Mouse (Mus musculus) neural tube, embryonic 15.5 days (tissue): ENCODE data around the gene Zfp784. TPM values are rescaled to one million over a fixed set of nuclear protein-coding genes. Genes with fewer than 3 reads are reported as not detected.
"Not testable (repeated sequence)": the region's sequence is repeated elsewhere in the genome, so short reads cannot be mapped to it uniquely, and the experiment has no call there.

Experiments
- ATAC-seq: fragments of 200-750 bp; cut with Nextera tagmentation; 2 replicates; pipeline ENCODE4 v1.8.0; 2017; ENCODE audit warnings: mild to moderate bottlenecking, moderate TSS enrichment, moderate library complexity; ENCODE audit not compliant: low FRiP score
- H3K27ac ChIP-seq: fragments of 300-500 bp; sonication (generic); replicated peaks from 2 replicates; pipeline ENCODE4 v1.5.1; 2015; ENCODE audit warnings: mild to moderate bottlenecking, inconsistent platforms
- H3K27me3 ChIP-seq: fragments of 300-500 bp; sonication (generic); replicated peaks from 2 replicates; pipeline ENCODE4 v1.6.1; 2015; ENCODE audit warnings: inconsistent platforms
- H3K36me3 ChIP-seq: fragments of 300-500 bp; sonication (generic); 2 replicates; pipeline ENCODE4 v1.6.1; 2015; ENCODE audit warnings: inconsistent platforms
- H3K4me1 ChIP-seq: fragments of 300-500 bp; sonication (generic); 2 replicates; pipeline ENCODE4 v1.6.1; 2015; ENCODE audit warnings: inconsistent platforms
- H3K4me2 ChIP-seq: fragments of 300-500 bp; sonication (generic); 2 replicates; pipeline ENCODE4 v1.6.1; 2015; ENCODE audit warnings: inconsistent platforms, mild to moderate bottlenecking, moderate library complexity
- H3K4me3 ChIP-seq: fragments of 300-500 bp; sonication (generic); replicated peaks from 2 replicates; pipeline ENCODE4 v1.5.1; 2015; ENCODE audit warnings: mild to moderate bottlenecking, inconsistent platforms
- H3K9ac ChIP-seq: fragments of 300-500 bp; sonication (generic); replicated peaks from 2 replicates; pipeline ENCODE4 v1.6.1; 2015; ENCODE audit warnings: mild to moderate bottlenecking, inconsistent platforms
- H3K9me3 ChIP-seq: fragments of 300-500 bp; sonication (generic); replicated peaks from 2 replicates; pipeline ENCODE4 v1.6.1; 2016; ENCODE audit warnings: inconsistent platforms
- WGBS: fragments of 180-500 bp; shearing (Covaris S2); methylation state at CpG from one replicate; pipeline ENCODE4 v1.1.7; 2015; ENCODE audit warnings: mixed read lengths; 5-methylcytosine and 5-hydroxymethylcytosine counted together
- polyA plus RNA-seq: library from polyadenylated mRNA; unstranded; fragments of >200 nt; fragmentation: Nextera tagmentation; extraction: Ambion mirVana; gene quantifications from 2 replicates; pipeline ENCODE4 v1.2.1, GENCODE M21; 2015

Zfp784 gene
- polyA plus RNA-seq, 1 experiment from 2014 or later: 9.0 TPM

GRCm38 (mm10) chr7:5036136-5036535 is 2.1 kb downstream of the Zfp784 start:
- no peak for ATAC-seq
- 96% methylated on average over 9 of the region's 9 CpGs for WGBS
- peaks cover 22% of the 10 kb centered on the region for H3K4me1 ChIP-seq
- no peak overlapping the region for H3K4me3 ChIP-seq
- no peaks in the 10 kb centered on the region for H3K27me3 ChIP-seq
- H3K27ac ChIP-seq: no peak overlapping the region
- H3K36me3 ChIP-seq: peaks cover 45% of the 10 kb centered on the region
- no peak overlapping the region for H3K4me2 ChIP-seq
- no peak overlapping the region for H3K9ac ChIP-seq
- H3K9me3 ChIP-seq: peaks cover 5% of the 10 kb centered on the region

DNA sequence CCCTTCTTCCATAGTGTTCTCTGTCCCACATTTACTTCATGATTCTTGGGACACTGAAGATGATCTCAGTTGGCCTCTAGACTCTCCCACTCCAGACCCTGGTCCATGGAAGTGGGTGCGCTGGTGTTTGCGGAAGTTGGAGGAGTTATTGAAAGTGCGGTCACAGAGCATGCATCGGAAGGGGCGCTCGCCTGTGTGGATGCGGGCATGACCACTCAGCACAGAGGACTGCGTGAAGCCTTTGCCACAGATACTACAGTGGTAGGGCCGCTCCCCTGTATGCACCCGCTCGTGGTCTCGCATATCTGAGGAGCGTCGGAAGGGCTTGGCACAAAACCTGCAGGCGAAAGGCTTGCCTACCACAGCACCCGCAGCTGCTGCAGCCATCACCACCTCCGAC is 2.6 kb downstream of the Zfp784 start:
- Histone ChIP-seq H3K9me3 (peaks cover 10% of the 10 kb centered on the region), H3K4me1 (peaks cover 22% of the 10 kb centered on the region), H3K4me2 (no peak overlapping the region), H3K9ac (no peak overlapping the region), H3K36me3 (peaks cover 50% of the 10 kb centered on the region), H3K4me3 (no peak overlapping the region), H3K27me3 (no peaks in the 10 kb centered on the region), H3K27ac (no peak overlapping the region)
- 97% methylated on average over 17 of the region's 17 CpGs for WGBS
- ATAC-seq: no peak

DNA sequence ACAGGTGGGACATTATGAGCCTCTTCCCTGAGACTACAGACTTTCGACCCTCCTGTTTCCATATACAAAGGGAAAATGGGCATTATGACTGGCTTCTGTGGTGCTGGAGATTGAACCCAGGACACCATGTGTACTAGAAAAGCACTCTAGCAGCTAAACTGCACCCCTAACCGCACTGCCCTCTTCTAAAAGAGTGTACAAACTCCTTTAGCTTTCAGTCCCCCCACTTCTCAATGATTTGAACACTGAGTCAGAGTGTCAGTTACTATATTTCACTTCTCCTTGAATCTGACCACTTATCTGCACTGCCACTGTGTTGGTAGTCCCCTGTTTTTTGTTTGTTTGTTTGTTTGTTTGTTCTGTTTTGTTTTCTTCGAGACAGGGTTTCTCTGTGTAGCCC is 4.4 kb downstream of the Zfp784 start, which contains the start of gene 4632433K11Rik:
TSS of gene 4632433K11Rik (plus strand) at position 301 of the 400 bp plus-strand sequence.
- no peak for ATAC-seq
- no peak within 1 kb of the TSS for H3K4me3 ChIP-seq
- H3K9ac ChIP-seq: no peak within 1 kb of the TSS
- H3K4me2 ChIP-seq: no peak within 1 kb of the TSS
- WGBS: 91% methylated on average over 3 of the region's 3 CpGs
- H3K36me3 ChIP-seq: peaks cover 68% of the 10 kb centered on the region
- peaks cover 24% of the 10 kb centered on the region for H3K9me3 ChIP-seq
- H3K4me1 ChIP-seq: peaks cover 12% of the 10 kb centered on the region
- H3K27ac ChIP-seq: no peak within 1 kb of the TSS
- no peaks in the 10 kb centered on the region for H3K27me3 ChIP-seq

- Histone ChIP-seq H3K27me3 (no peaks in the 10 kb centered on the region), H3K4me2 (no peak overlapping the region), H3K9ac (no peak overlapping the region), H3K36me3 (peaks cover 81% of the 10 kb centered on the region), H3K4me1 (no peaks in the 10 kb centered on the region), H3K4me3 (no peak overlapping the region), H3K27ac (no peak overlapping the region), H3K9me3 (peaks cover 24% of the 10 kb centered on the region)
- ATAC-seq: no peak
- 81% methylated on average over 46 of the region's 46 CpGs for WGBS
Measured at GRCm38 (mm10) chr7:5031496-5031895, 6.8 kb downstream of the Zfp784 start.

- 83% methylated on average over 63 of the region's 63 CpGs for WGBS
- Histone ChIP-seq H3K4me3 (no peak overlapping the region; the same call in 1 of the 2 replicates), H3K27ac (no peak overlapping the region), H3K9ac (no peak overlapping the region), H3K27me3 (no peaks in the 10 kb centered on the region), H3K9me3 (peaks cover 24% of the 10 kb centered on the region), H3K36me3 (peaks cover 78% of the 10 kb centered on the region), H3K4me2 (no peak overlapping the region), H3K4me1 (no peaks in the 10 kb centered on the region)
- ATAC-seq: 0 out of 2 replicates have a peak, but pooled peaks have one; percentile 15
Measured at GRCm38 (mm10) chr7:5030554-5031275, 7.5 kb downstream of the Zfp784 start.

DNA sequence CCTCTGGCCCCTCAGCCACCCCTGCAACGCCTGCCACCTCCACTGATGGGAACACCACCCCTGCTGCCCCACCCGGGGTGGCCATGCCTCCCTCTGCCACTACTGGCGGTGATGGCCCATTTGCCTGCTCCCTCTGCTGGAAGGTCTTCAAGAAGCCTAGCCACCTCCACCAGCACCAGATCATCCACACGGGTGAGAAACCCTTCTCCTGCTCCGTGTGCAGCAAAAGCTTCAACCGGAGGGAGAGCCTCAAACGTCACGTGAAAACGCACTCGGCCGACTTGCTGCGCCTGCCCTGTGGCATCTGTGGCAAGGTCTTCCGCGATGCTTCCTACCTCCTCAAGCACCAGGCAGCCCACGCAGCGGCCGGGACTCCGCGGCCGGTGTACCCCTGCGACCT is 8.3 kb downstream of the Zfp784 start:
- Histone ChIP-seq H3K27ac (no peak overlapping the region), H3K4me1 (no peaks in the 10 kb centered on the region), H3K4me3 (no peak overlapping the region), H3K9ac (no peak overlapping the region), H3K27me3 (no peaks in the 10 kb centered on the region), H3K4me2 (no peak overlapping the region), H3K36me3 (peaks cover 77% of the 10 kb centered on the region), H3K9me3 (peaks cover 24% of the 10 kb centered on the region)
- no peak for ATAC-seq
- WGBS: 90% methylated on average over 21 of the region's 21 CpGs

DNA sequence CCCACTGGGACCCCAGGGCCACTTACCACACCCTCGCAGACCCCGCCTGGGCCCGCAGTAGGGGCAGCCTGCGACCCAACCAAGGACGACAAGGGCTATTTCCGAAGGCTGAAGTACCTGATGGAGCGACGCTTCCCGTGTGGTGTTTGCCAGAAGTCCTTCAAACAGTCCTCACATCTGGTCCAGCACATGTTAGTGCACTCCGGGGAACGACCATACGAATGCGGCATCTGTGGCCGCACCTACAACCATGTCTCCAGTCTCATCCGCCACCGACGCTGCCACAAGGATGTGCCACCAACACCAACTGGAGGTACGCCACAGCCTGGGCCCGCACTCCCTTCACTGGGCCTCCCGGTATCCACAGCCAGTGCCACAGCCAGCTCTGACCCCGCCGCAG is 8.7 kb downstream of the Zfp784 start:
- ATAC-seq: no peak; the same call in 1 of the 2 replicates
- no peak overlapping the region for H3K27ac ChIP-seq
- H3K4me3 ChIP-seq: no peak overlapping the region
- H3K9me3 ChIP-seq: peaks cover 24% of the 10 kb centered on the region
- WGBS: 94% methylated on average over 22 of the region's 22 CpGs
- peaks cover 75% of the 10 kb centered on the region for H3K36me3 ChIP-seq
- H3K27me3 ChIP-seq: no peaks in the 10 kb centered on the region
- no peak overlapping the region for H3K4me2 ChIP-seq
- H3K4me1 ChIP-seq: no peaks in the 10 kb centered on the region
- no peak overlapping the region for H3K9ac ChIP-seq

DNA sequence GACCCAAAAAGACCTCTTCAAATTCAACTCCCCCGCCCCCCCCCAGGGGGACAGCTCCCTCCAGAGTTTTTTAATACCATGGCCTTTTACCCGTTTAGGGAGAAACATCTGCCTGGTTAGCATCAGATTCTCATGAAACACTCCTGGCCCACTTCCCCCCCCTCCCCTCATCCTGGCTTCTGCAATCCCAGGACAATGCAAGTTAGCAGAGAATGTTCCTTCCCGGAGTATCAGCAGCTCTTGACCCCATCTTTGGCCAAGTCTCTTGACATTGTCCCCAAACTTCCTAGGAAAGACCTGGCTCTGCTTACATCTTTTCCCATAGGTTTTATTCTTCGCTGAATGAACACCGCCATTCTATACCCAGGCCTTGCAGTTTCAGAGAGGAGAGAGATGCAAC is 17.0 kb downstream of the Zfp784 start:
- ATAC-seq: no peak
- H3K36me3 ChIP-seq: peaks cover 25% of the 10 kb centered on the region
- 46% methylated on average over 5 of the region's 5 CpGs for WGBS
- peak overlapping the region; percentile 94 for H3K27ac ChIP-seq
- peak overlapping the region; percentile 97 for H3K9ac ChIP-seq
- H3K27me3 ChIP-seq: no peaks in the 10 kb centered on the region
- peak overlapping the region; percentile 82 for H3K4me2 ChIP-seq
- H3K9me3 ChIP-seq: no peaks in the 10 kb centered on the region
- H3K4me3 ChIP-seq: peak overlapping the region; percentile 84
- peaks cover 34% of the 10 kb centered on the region for H3K4me1 ChIP-seq

- peak; percentile 40 for ATAC-seq
- Histone ChIP-seq H3K9me3 (no peaks in the 10 kb centered on the region), H3K27ac (peak overlapping the region; percentile 94), H3K27me3 (no peaks in the 10 kb centered on the region), H3K4me2 (peak overlapping the region; percentile 82), H3K9ac (peak overlapping the region; percentile 97), H3K36me3 (peaks cover 23% of the 10 kb centered on the region), H3K4me1 (peaks cover 39% of the 10 kb centered on the region), H3K4me3 (peak overlapping the region; percentile 84)
- WGBS: under 1% methylated on average over 14 of the region's 15 CpGs
Measured at GRCm38 (mm10) chr7:5020685-5021084, 17.6 kb downstream of the Zfp784 start.

DNA sequence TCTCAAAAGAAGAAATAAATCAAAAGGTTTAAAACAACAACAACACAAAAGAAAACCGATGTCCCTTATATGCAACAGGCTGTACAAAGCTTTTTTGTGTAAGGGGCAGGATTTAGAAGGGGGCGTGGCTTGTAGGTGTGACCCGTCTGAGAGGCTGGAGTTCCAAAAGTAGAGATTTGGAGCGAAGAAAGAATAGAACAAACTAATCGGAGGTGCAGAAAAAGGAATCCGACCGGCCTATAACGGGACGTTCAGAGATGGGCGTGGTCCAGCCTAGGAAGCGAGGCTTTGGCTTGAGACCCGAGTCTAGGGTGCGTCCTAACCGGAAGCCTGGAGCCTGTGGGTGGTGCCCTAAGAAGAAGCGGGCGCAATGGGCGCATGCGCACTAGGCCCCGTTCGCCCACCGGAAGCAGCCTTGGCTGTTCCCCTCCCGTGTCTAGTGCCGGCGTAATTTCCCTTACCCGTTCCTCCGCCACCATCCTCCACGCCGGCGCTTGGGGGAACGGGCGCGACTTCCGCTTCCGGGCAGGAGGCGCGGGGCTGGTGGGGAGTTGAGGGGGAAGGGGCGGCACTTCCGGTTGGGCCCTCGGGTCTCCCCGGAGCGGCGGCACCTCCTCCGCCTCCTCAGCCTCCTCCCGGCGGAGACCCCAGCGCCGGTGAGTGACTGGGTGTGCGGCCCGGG is 18.1 kb downstream of the Zfp784 start, which contains the start of the genes Zfp865 and Ccdc106:
TSS of gene Zfp865 (plus strand) at position 377 of the 682 bp plus-strand sequence.
TSS of gene Ccdc106 (plus strand) at position 554 of the 682 bp plus-strand sequence.
- no peaks in the 10 kb centered on the region for H3K27me3 ChIP-seq
- H3K27ac ChIP-seq: peak within 1 kb of the TSS; percentile 94
- peak; percentile 90 for ATAC-seq
- no peaks in the 10 kb centered on the region for H3K9me3 ChIP-seq
- 0% methylated on average over 39 of the region's 49 CpGs for WGBS
- peaks cover 39% of the 10 kb centered on the region for H3K4me1 ChIP-seq
- H3K36me3 ChIP-seq: peaks cover 20% of the 10 kb centered on the region
- H3K4me2 ChIP-seq: peak within 1 kb of the TSS; percentile 82
- peak within 1 kb of the TSS; percentile 84 for H3K4me3 ChIP-seq
- peak within 1 kb of the TSS; percentile 97 for H3K9ac ChIP-seq

- ATAC-seq, H3K9me3 ChIP-seq, H3K27me3 ChIP-seq: not testable (repeated sequence)
- Histone ChIP-seq H3K4me1 (peaks cover 39% of the 10 kb centered on the region), H3K36me3 (peaks cover 18% of the 10 kb centered on the region), H3K4me3 (peak overlapping the region; percentile 84), H3K4me2 (peak overlapping the region; percentile 82), H3K9ac (0 out of 2 replicates have a peak overlapping the region, but pooled peaks have one; percentile 97), H3K27ac (peak overlapping the region; percentile 94)
- 24% methylated on average over 8 of the region's 8 CpGs for WGBS
Measured at GRCm38 (mm10) chr7:5019576-5019975, 18.7 kb downstream of the Zfp784 start.

DNA sequence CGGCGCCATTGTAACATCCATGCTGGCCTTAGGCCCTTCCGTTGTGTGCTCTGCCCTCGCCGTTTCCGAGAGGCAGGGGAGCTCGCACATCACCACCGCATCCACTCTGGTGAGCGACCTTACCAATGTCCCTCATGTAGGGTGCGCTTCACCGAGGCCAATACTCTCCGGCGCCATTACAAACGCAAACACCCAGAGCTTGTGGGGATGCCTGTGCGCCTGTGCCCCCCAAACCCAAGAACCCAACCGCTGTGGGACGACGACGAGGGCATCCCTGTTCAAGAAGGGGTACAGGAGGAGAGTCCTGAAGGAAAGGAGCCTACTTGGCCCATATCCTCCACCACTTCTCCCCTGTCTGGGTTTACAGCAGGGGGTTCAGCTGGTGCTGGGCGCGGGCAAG is 20.3 kb downstream of the Zfp784 start:
- Histone ChIP-seq H3K4me2 (no peak overlapping the region), H3K36me3 (peaks cover 9% of the 10 kb centered on the region), H3K9me3 (no peaks in the 10 kb centered on the region), H3K9ac (no peak overlapping the region), H3K27ac (no peak overlapping the region), H3K4me1 (peaks cover 43% of the 10 kb centered on the region), H3K4me3 (no peak overlapping the region), H3K27me3 (no peaks in the 10 kb centered on the region)
- ATAC-seq: no peak
- 99% methylated on average over 21 of the region's 21 CpGs for WGBS
